Mouse (Mus musculus) olfactory bulb, adult 2 months (tissue): Measurements from ENCODE around the gene Hecw2.

Experiments used
- CTCF ChIP-seq: fragments of 200-500 bp; IDR thresholded peaks from 2 replicates; pipeline ENCODE4 v1.5.1; 2012; ENCODE audit warnings: low read depth, mild to moderate bottlenecking, low read length, moderate library complexity; ENCODE audit not compliant: insufficient read depth
- POLR2A ChIP-seq: fragments of 200-500 bp; IDR thresholded peaks from 2 replicates; pipeline ENCODE4 v1.6.1; 2012; ENCODE audit warnings: mild to moderate bottlenecking, low read depth, low read length, moderate library complexity; ENCODE audit not compliant: insufficient read depth

DNA sequence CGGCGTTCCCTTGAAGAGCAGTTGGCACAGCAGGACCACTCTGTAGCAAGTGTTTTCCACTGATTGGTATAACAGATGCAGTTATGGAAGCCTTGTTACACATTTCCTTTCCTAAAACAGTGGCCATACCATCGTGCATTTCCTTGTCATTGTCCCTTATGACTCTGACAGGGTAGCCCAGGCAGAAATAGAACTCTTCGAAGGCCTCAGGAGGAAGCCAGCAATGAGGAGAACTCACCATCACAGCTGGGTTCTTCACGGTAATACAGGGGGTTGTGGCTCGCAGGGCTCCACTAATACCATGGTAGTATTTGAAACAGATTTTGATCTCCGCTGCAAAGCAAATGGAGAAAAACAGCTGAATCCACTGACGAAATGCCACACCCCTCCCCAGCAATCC is 252.5 kb downstream of the Hecw2 start:
- TF ChIP-seq CTCF (no peak), POLR2A (no peak)
